Mouse (Mus musculus) heart, adult 2 months (tissue): ENCODE data around the gene Gphb5. TPM values are rescaled to one million over a fixed set of nuclear protein-coding genes. Genes with fewer than 3 reads are reported as not detected.
"Not testable (repeated sequence)": the region's sequence is repeated elsewhere in the genome, so short reads cannot be mapped to it uniquely, and the experiment has no call there.

Source experiments
- DNase-seq, 2 experiments: peaks; one replicate each; pipeline ENCODE4 v3.0.0; 2021
- H3K27ac ChIP-seq: fragments of 200-600 bp; 2 replicates; pipeline ENCODE4 v1.8.1; 2022
- H3K27me3 ChIP-seq: fragments of 200-500 bp; 2 replicates; pipeline ENCODE4 v1.6.1; 2012; ENCODE audit warnings: mild to moderate bottlenecking, low read length, inconsistent platforms, mixed read lengths; ENCODE audit not compliant: control insufficient read depth, insufficient read depth
- H3K36me3 ChIP-seq: fragments of 200-500 bp; 2 replicates; pipeline ENCODE4 v1.6.1; 2012; ENCODE audit warnings: low read length, inconsistent platforms; ENCODE audit not compliant: control insufficient read depth, insufficient read depth
- H3K4me1 ChIP-seq: fragments of 200-500 bp; 2 replicates; pipeline ENCODE4 v1.6.1; 2011; ENCODE audit warnings: low read length; ENCODE audit not compliant: control insufficient read depth, insufficient read depth
- H3K4me3 ChIP-seq: fragments of 200-600 bp; 2 replicates; pipeline ENCODE4 v1.8.1; 2022
- H3K79me2 ChIP-seq: fragments of 200-500 bp; replicated peaks from 2 replicates; pipeline ENCODE4 v1.6.1; 2012; ENCODE audit warnings: mild to moderate bottlenecking, inconsistent platforms, low read length, moderate library complexity, mixed read lengths; ENCODE audit not compliant: control insufficient read depth, insufficient read depth
- H3K9ac ChIP-seq: fragments of 200-500 bp; 2 replicates; pipeline ENCODE4 v1.6.1; 2012; ENCODE audit warnings: low read depth, mild to moderate bottlenecking, control low read depth, inconsistent platforms, low read length, mixed read lengths
- CTCF ChIP-seq: fragments of 200-600 bp; IDR thresholded peaks from 2 replicates; pipeline ENCODE4 v1.8.1; 2022; ENCODE audit warnings: antibody characterized with exemption, mild to moderate bottlenecking, moderate library complexity
- EP300 ChIP-seq: fragments of 200-500 bp; IDR thresholded peaks from 2 replicates; pipeline ENCODE4 v1.6.1; 2011; ENCODE audit warnings: low read depth, low read length, control low read depth; ENCODE audit not compliant: insufficient read depth
- POLR2A ChIP-seq: fragments of 200-500 bp; IDR thresholded peaks from 2 replicates; pipeline ENCODE4 v1.6.1; 2011; ENCODE audit warnings: mild to moderate bottlenecking, low read depth, low read length, control low read depth; ENCODE audit not compliant: insufficient read depth
- WGBS: fragments of 180-500 bp; shearing (Covaris S2); methylation state at CpG from one replicate; pipeline ENCODE4 v1.1.7; 2018; 5-methylcytosine and 5-hydroxymethylcytosine counted together
- intact Hi-C: fragments of 180-260 bp; cut with DNase I; formaldehyde crosslinking; loops from one replicate; pipeline ENCODE4 v1.15.1; 2025
- polyA plus RNA-seq: library from polyadenylated mRNA; depleted of rRNA; stranded (reverse); fragments of >200 nt; gene quantifications from 2 replicates; pipeline ENCODE4 v1.2.3, GENCODE M21; 2012
- total RNA-seq, 2 experiments: library from RNA; stranded (reverse); gene quantifications; 2 replicates each; pipeline ENCODE4 v1.2.3; 2021

Gene Gphb5
- total and polyA plus RNA-seq, 3 experiments, result not detected

GRCm38 (mm10) chr12:75453027-75453426 is 36.4 kb upstream of the Gphb5 start:
- no peaks in the 10 kb centered on the region for H3K36me3 ChIP-seq
- 76% methylated on average over 4 of the region's 4 CpGs for WGBS
- intact Hi-C loops, result no loop called here
- TF ChIP-seq EP300 (no peak), CTCF (peak; percentile 58), POLR2A (no peak)
- H3K79me2 ChIP-seq, result no peaks in the 10 kb centered on the region
- H3K27ac ChIP-seq, result no peak overlapping the region
- H3K27me3 ChIP-seq, result no peaks in the 10 kb centered on the region
- H3K4me3 ChIP-seq, result no peak overlapping the region
- H3K4me1 ChIP-seq, result no peaks in the 10 kb centered on the region; the same call in 1 of the 2 replicates
- H3K9ac ChIP-seq, result no peak overlapping the region
- no peak for DNase-seq

GRCm38 (mm10) chr12:75450592-75450991 is 34.0 kb upstream of the Gphb5 start:
- H3K4me3 ChIP-seq, result no peak overlapping the region
- H3K9ac ChIP-seq, result no peak overlapping the region
- no peak overlapping the region for H3K27ac ChIP-seq
- no peak for DNase-seq
- TF ChIP-seq CTCF, result no peak
- TF ChIP-seq POLR2A, result no peak
- no peak for TF ChIP-seq EP300
- H3K27me3 ChIP-seq, result no peaks in the 10 kb centered on the region
- H3K79me2 ChIP-seq, result no peaks in the 10 kb centered on the region
- H3K4me1 ChIP-seq, result no peaks in the 10 kb centered on the region; the same call in 1 of the 2 replicates
- intact Hi-C loops, result no loop called here
- no peaks in the 10 kb centered on the region for H3K36me3 ChIP-seq
- WGBS, result 92% methylated on average over 8 of the region's 8 CpGs

GRCm38 (mm10) chr12:75450011-75450410 is 33.4 kb upstream of the Gphb5 start:
- Histone ChIP-seq H3K4me1 (no peaks in the 10 kb centered on the region; the same call in 1 of the 2 replicates), H3K36me3 (no peaks in the 10 kb centered on the region), H3K27ac (no peak overlapping the region), H3K4me3 (no peak overlapping the region), H3K79me2 (no peaks in the 10 kb centered on the region), H3K9ac (no peak overlapping the region), H3K27me3 (no peaks in the 10 kb centered on the region)
- DNase-seq, result no peak
- intact Hi-C loops, result no loop called here
- 60% methylated on average over 14 of the region's 14 CpGs for WGBS
- TF ChIP-seq POLR2A, result no peak
- no peak for TF ChIP-seq EP300
- TF ChIP-seq CTCF, result no peak

- 0 out of 2 replicates have a peak, but pooled peaks have one; percentile 42 for TF ChIP-seq EP300
- TF ChIP-seq POLR2A, result no peak
- peak; percentile 67 for TF ChIP-seq CTCF
- intact Hi-C loops, result loop anchor here (2.0 kb wide), 1 partner anchor 169 kb away; no protein-coding TSS in a partner anchor
- H3K27ac ChIP-seq, result no peak overlapping the region
- no peaks in the 10 kb centered on the region for H3K36me3 ChIP-seq
- DNase-seq, result peak; percentile 21 to 40
- H3K79me2 ChIP-seq, result no peaks in the 10 kb centered on the region
- no peak overlapping the region for H3K4me3 ChIP-seq
- no peaks in the 10 kb centered on the region for H3K27me3 ChIP-seq
- 49% methylated on average over 6 of the region's 6 CpGs for WGBS
- H3K9ac ChIP-seq, result no peak overlapping the region
- H3K4me1 ChIP-seq, result no peaks in the 10 kb centered on the region; the same call in 1 of the 2 replicates
Observed at GRCm38 (mm10) chr12:75449475-75449966, 32.9 kb upstream of the Gphb5 start.

- no peak overlapping the region for H3K9ac ChIP-seq
- H3K36me3 ChIP-seq, result no peaks in the 10 kb centered on the region
- H3K79me2 ChIP-seq, result no peaks in the 10 kb centered on the region
- no peak overlapping the region for H3K4me3 ChIP-seq
- WGBS, result 38% methylated on average over 5 of the region's 5 CpGs
- TF ChIP-seq CTCF (no peak), POLR2A (no peak), EP300 (no peak)
- no peaks in the 10 kb centered on the region; the same call in none of the 2 replicates for H3K4me1 ChIP-seq
- H3K27me3 ChIP-seq, result no peaks in the 10 kb centered on the region
- H3K27ac ChIP-seq, result no peak overlapping the region
- intact Hi-C loops, result loop anchor here (2.0 kb wide), 1 partner anchor 168 kb away; no protein-coding TSS in a partner anchor
- peak; percentile 57 to 72 for DNase-seq
Observed at GRCm38 (mm10) chr12:75448921-75449320, 32.3 kb upstream of the Gphb5 start.

GRCm38 (mm10) chr12:75446245-75446644 is 29.7 kb upstream of the Gphb5 start:
- DNase-seq, result no peak
- no peaks in the 10 kb centered on the region for H3K36me3 ChIP-seq
- intact Hi-C loops, result no loop called here
- TF ChIP-seq POLR2A, result no peak
- no peak for TF ChIP-seq EP300
- TF ChIP-seq CTCF, result no peak
- no peaks in the 10 kb centered on the region for H3K79me2 ChIP-seq
- H3K27ac ChIP-seq, result no peak overlapping the region
- no peak overlapping the region for H3K9ac ChIP-seq
- H3K4me1 ChIP-seq, result no peaks in the 10 kb centered on the region; the same call in none of the 2 replicates
- 60% methylated on average over 7 of the region's 7 CpGs for WGBS
- H3K4me3 ChIP-seq, result no peak overlapping the region
- H3K27me3 ChIP-seq, result no peaks in the 10 kb centered on the region

- DNase-seq, H3K27ac ChIP-seq, H3K27me3 ChIP-seq, H3K36me3 ChIP-seq, intact Hi-C loops, H3K79me2 ChIP-seq, H3K4me1 ChIP-seq, H3K9ac ChIP-seq, H3K4me3 ChIP-seq: not testable (repeated sequence)
- 79% methylated on average over 6 of the region's 6 CpGs for WGBS
Observed at GRCm38 (mm10) chr12:75432400-75432799, 15.8 kb upstream of the Gphb5 start.
